8 mouse cellular contexts compared by ENCODE assay signal in genomic region chr11:117238169-117238568, GRCm38 (mm10). TPM values are rescaled to one million over a fixed set of nuclear protein-coding genes. Genes with fewer than 3 reads are reported as not detected.
DNase-seq lines count a peak whose midpoint lies in the region; ATAC-seq and TF ChIP-seq lines count a peak whose summit lies in the region.

No protein-coding gene starts in this region.

- no peaks in the 10 kb centered on the region for H3K36me3 ChIP-seq in liver, embryonic 12.5 days
- H3K36me3 ChIP-seq in kidney, adult 2 months (ENCODE audit: control insufficient read depth, insufficient read depth, low read length): no peaks in the 10 kb centered on the region
- H3K36me3 ChIP-seq in limb, embryonic 10.5 days: 0 out of 2 replicates have a peak, but pooled peaks cover 3% of the 10 kb centered on the region

- H3K4me3 ChIP-seq in liver, embryonic 12.5 days: no peak overlapping the region
- H3K4me3 ChIP-seq in kidney, adult 2 months (ENCODE audit: insufficient read depth, low read depth, low read length): no peak overlapping the region
- H3K4me3 ChIP-seq in limb, embryonic 10.5 days: no peak overlapping the region

- no peaks in the 10 kb centered on the region for H3K9me3 ChIP-seq in liver, embryonic 12.5 days (replicated peaks)
- H3K9me3 ChIP-seq in limb, embryonic 10.5 days (replicated peaks): no peaks in the 10 kb centered on the region

- no peak overlapping the region for H3K9ac ChIP-seq in liver, embryonic 12.5 days

- peaks cover 36% of the 10 kb centered on the region for H3K27me3 ChIP-seq in liver, embryonic 12.5 days (replicated peaks)
- H3K27me3 ChIP-seq in kidney, adult 2 months (replicated peaks; ENCODE audit: control insufficient read depth, insufficient read depth, low read length): no peaks in the 10 kb centered on the region
- H3K27me3 ChIP-seq in limb, embryonic 10.5 days (ENCODE audit: low read depth, poor library complexity, severe bottlenecking): peaks cover 7% of the 10 kb centered on the region; the same call in 1 of the 2 replicates

- TF ChIP-seq POLR2A in kidney, adult 2 months (IDR thresholded peaks at IDR 0.05; ENCODE audit: low read depth, low read length): no peak

- no peak overlapping the region for H3K27ac ChIP-seq in liver, embryonic 12.5 days
- H3K27ac ChIP-seq in kidney, adult 2 months (ENCODE audit: insufficient read depth, low read depth, low read length): no peak overlapping the region
- H3K27ac ChIP-seq in limb, embryonic 10.5 days: no peak overlapping the region

- no peak for ATAC-seq in liver, embryonic 12.5 days

- H3K4me1 ChIP-seq in liver, embryonic 12.5 days: peaks cover 39% of the 10 kb centered on the region
- H3K4me1 ChIP-seq in kidney, adult 2 months (ENCODE audit: control insufficient read depth, insufficient read depth, low read length): no peaks in the 10 kb centered on the region
- H3K4me1 ChIP-seq in limb, embryonic 10.5 days: peaks cover 52% of the 10 kb centered on the region

- peak; percentile 87 for TF ChIP-seq CTCF in kidney, adult 2 months (conservative IDR thresholded peaks at IDR 0.05; ENCODE audit: insufficient read depth, insufficient read length, low read depth, low read length)

- DNase-seq in liver: peak; percentile 86
- peak; percentile 93 for DNase-seq in embryo, embryonic 9.5 days (ENCODE audit: extremely low spot score)
- peak; percentile 98 for DNase-seq in heart, adult 11 months
- DNase-seq in kidney, adult 2 months: peak; percentile 91
- DNase-seq in limb, embryonic 10.5 days (ENCODE audit: low spot score): peak; percentile 97
- peak; percentile 43 to 82 for DNase-seq in monocyte, adult 2 months (ENCODE audit: low read depth in 1 of 2, low spot score in 2 of 2)
- peak; percentile 76 to 87 for DNase-seq in spleen, postnatal 14 days (ENCODE audit: low spot score in 2 of 2)

- H3K4me2 ChIP-seq in liver, embryonic 12.5 days: no peak overlapping the region

- WGBS in liver, embryonic 12.5 days (ENCODE audit: insufficient replicate concordance): 1% methylated on average over 4 of the region's 4 CpGs
- WGBS in kidney, adult 2 months: under 1% methylated on average over 4 of the region's 4 CpGs
- WGBS in limb, embryonic 10.5 days: 3% methylated on average over 4 of the region's 4 CpGs

RNA-seq across cellular contexts. Expression of gene Sept9, which starts 38.7 kb away (rescaled TPM):
- 69.8 and 72.0 TPM in 2 replicates for polyA plus RNA-seq in liver, embryonic 12.5 days (2016; fragmentation: Nextera tagmentation; extraction: Ambion mirVana)
- 22.2 and 25.9 TPM in 2 replicates for polyA plus RNA-seq in kidney, adult 2 months (2012; rRNA removed)
- 265 and 282 TPM in 2 replicates for polyA plus RNA-seq in limb, embryonic 10.5 days (2016; fragmentation: Nextera tagmentation; extraction: Ambion mirVana)
